Mouse (Mus musculus) neural tube, embryonic 11.5 days (tissue): Measurements from ENCODE around the gene Wasf1. TPM values are rescaled to one million over a fixed set of nuclear protein-coding genes. Genes with fewer than 3 reads are reported as not detected.

Experiments
- ATAC-seq: fragments of 200-750 bp; cut with Nextera tagmentation; 2 replicates; pipeline ENCODE4 v1.8.0; 2017; ENCODE audit warnings: moderate number of reproducible peaks, mild to moderate bottlenecking, moderate TSS enrichment, moderate library complexity; ENCODE audit not compliant: insufficient read depth, low FRiP score, low TSS enrichment
- DNase-seq: peaks from one replicate; pipeline ENCODE4 v3.0.0-alpha.2; 2015; ENCODE audit warnings: low spot score
- H3K27ac ChIP-seq: fragments of 300-500 bp; sonication (generic); 2 replicates; pipeline ENCODE4 v1.5.1; 2014; ENCODE audit warnings: low read depth, mild to moderate bottlenecking, low read length
- H3K27me3 ChIP-seq: fragments of 300-500 bp; sonication (generic); 2 replicates; pipeline ENCODE4 v1.6.1; 2014; ENCODE audit warnings: mild to moderate bottlenecking, low read length, mixed read lengths; ENCODE audit not compliant: control insufficient read depth, insufficient read depth
- H3K36me3 ChIP-seq: fragments of 300-500 bp; sonication (generic); 2 replicates; pipeline ENCODE4 v1.6.1; 2014; ENCODE audit warnings: mild to moderate bottlenecking, low read length, moderate library complexity, mixed read lengths; ENCODE audit not compliant: control insufficient read depth, insufficient read depth
- H3K4me1 ChIP-seq: fragments of 300-500 bp; sonication (generic); 2 replicates; pipeline ENCODE4 v1.6.1; 2014; ENCODE audit warnings: low read length, mixed read lengths; ENCODE audit not compliant: control insufficient read depth, insufficient read depth
- H3K4me2 ChIP-seq: fragments of 300-500 bp; sonication (generic); 2 replicates; pipeline ENCODE4 v1.6.1; 2014; ENCODE audit warnings: low read depth, mild to moderate bottlenecking, moderate library complexity
- H3K4me3 ChIP-seq: fragments of 300-500 bp; sonication (generic); 2 replicates; pipeline ENCODE4 v1.5.1; 2014; ENCODE audit warnings: low read depth, low read length
- H3K9ac ChIP-seq: fragments of 300-500 bp; sonication (generic); 2 replicates; pipeline ENCODE4 v1.6.1; 2014; ENCODE audit warnings: mild to moderate bottlenecking, low read length
- H3K9me3 ChIP-seq: fragments of 300-500 bp; sonication (generic); 2 replicates; pipeline ENCODE4 v1.6.1; 2016; ENCODE audit warnings: low read length; ENCODE audit not compliant: control insufficient read depth
- WGBS: fragments of 180-500 bp; shearing (Covaris S2); extraction: QIAGEN DNeasy Blood & Tissue Kit; methylation state at CpG from one replicate; pipeline ENCODE4 v1.1.7; 2014; 5-methylcytosine and 5-hydroxymethylcytosine counted together
- polyA plus RNA-seq: library from polyadenylated mRNA; unstranded; fragments of >200 nt; fragmentation: Nextera tagmentation; extraction: Ambion mirVana; gene quantifications from 2 replicates; pipeline ENCODE4 v1.2.1, GENCODE M21; 2014

Wasf1 gene
- polyA plus RNA-seq, 1 experiment from 2014 or later = 60.9 TPM

DNA sequence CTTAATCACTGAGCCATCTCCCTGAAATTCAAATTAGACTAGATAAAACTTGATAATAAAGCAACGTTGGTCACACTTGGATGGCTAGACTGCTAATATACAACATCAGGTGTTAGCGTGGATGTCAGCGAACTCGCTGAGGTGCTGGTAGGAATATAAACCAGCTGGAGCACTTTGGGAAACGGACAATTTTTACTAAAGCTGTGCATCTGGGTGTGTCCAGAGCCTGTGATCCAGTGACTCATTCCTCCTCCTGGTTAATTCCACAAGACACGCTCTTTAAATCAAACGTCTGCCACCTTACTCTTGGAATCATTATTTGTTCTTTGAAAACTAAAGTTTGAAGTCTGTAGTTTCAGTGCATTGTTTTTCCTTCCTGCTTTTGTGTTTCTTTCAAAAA is 23.5 kb downstream of the Wasf1 start:
- Histone ChIP-seq H3K36me3 (no peaks in the 10 kb centered on the region), H3K4me2 (no peak overlapping the region), H3K4me3 (no peak overlapping the region), H3K9me3 (no peaks in the 10 kb centered on the region), H3K27ac (no peak overlapping the region), H3K27me3 (no peaks in the 10 kb centered on the region), H3K4me1 (no peaks in the 10 kb centered on the region), H3K9ac (no peak overlapping the region)
- no peak for DNase-seq
- no peak for ATAC-seq
- 81% methylated on average over 7 of the region's 7 CpGs for WGBS

DNA sequence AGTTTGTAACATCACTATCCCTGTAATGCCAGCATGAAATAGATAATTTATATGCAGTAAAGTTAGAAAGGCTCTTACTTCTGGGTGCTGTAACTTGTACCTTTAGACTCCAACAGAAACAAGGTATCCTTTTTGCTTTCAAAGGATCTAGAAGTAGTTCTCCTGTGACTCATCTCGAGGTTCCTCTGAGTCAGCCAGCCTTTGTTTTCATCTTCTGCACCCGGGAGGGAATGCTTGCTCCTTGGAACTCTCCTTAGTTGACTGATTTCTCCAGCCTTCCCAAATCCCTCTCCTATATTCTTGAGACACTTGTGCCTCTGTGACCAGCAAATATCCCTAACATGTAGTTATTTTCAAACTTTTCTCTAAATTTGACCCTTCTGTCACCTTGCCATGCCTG is 25.3 kb downstream of the Wasf1 start:
- Histone ChIP-seq H3K9ac (no peak overlapping the region), H3K4me3 (no peak overlapping the region), H3K4me1 (no peaks in the 10 kb centered on the region), H3K36me3 (0 out of 2 replicates have a peak, but pooled peaks cover 2% of the 10 kb centered on the region), H3K27ac (no peak overlapping the region), H3K4me2 (no peak overlapping the region), H3K9me3 (no peaks in the 10 kb centered on the region), H3K27me3 (no peaks in the 10 kb centered on the region)
- ATAC-seq (no peak), DNase-seq (no peak)
- WGBS = 74% methylated on average over 2 of the region's 2 CpGs

DNA sequence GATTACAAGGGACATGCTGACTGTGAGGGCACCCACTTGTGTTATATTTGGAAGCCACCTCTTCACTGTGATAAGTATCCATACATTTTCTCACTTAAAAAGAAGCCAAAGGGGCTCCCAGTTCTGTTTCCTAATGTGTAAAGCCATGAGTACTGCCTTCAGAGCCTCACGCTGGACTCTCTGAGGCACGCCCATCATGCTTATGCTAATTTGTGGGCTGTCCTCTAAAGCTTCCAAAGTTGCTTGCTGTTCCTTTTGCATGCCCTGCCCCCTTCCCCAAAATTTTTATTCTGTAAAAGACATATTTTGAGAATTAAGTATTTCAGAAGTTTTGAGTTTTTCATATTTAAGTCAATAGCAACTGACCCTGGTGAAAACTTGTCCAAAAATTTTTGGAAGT is 27.5 kb downstream of the Wasf1 start:
- Histone ChIP-seq H3K27me3 (no peaks in the 10 kb centered on the region), H3K4me1 (no peaks in the 10 kb centered on the region), H3K9ac (no peak overlapping the region), H3K36me3 (0 out of 2 replicates have a peak, but pooled peaks cover 2% of the 10 kb centered on the region), H3K27ac (no peak overlapping the region), H3K4me3 (no peak overlapping the region), H3K4me2 (no peak overlapping the region), H3K9me3 (no peaks in the 10 kb centered on the region)
- WGBS = 58% methylated on average over 2 of the region's 2 CpGs
- ATAC-seq (no peak), DNase-seq (no peak)

DNA sequence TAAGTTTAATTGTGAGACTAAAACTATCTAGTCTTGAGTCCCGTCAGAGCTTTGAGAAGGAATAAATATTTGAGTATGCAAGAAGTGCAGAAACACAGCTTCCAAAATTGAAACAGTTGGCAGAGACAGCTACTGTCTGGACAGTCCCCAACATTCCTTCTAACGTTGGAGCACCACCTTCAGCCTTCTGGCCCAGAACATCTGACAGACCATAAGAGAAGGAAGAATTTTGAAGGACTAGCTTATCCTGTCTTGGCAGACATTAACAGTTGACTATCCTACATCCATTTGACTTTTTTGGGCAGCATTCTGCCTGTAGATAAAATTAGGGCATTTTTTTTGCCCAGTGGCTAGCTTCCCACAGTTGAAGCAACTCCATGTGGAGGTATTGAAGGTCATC is 32.0 kb downstream of the Wasf1 start:
- Histone ChIP-seq H3K27ac (no peak overlapping the region), H3K9ac (no peak overlapping the region), H3K4me2 (no peak overlapping the region), H3K36me3 (0 out of 2 replicates have a peak, but pooled peaks cover 2% of the 10 kb centered on the region), H3K4me1 (0 out of 2 replicates have a peak, but pooled peaks cover 2% of the 10 kb centered on the region), H3K9me3 (no peaks in the 10 kb centered on the region), H3K4me3 (no peak overlapping the region), H3K27me3 (no peaks in the 10 kb centered on the region)
- ATAC-seq = no peak
- 91% methylated on average over 2 of the region's 2 CpGs for WGBS
- DNase-seq = no peak

DNA sequence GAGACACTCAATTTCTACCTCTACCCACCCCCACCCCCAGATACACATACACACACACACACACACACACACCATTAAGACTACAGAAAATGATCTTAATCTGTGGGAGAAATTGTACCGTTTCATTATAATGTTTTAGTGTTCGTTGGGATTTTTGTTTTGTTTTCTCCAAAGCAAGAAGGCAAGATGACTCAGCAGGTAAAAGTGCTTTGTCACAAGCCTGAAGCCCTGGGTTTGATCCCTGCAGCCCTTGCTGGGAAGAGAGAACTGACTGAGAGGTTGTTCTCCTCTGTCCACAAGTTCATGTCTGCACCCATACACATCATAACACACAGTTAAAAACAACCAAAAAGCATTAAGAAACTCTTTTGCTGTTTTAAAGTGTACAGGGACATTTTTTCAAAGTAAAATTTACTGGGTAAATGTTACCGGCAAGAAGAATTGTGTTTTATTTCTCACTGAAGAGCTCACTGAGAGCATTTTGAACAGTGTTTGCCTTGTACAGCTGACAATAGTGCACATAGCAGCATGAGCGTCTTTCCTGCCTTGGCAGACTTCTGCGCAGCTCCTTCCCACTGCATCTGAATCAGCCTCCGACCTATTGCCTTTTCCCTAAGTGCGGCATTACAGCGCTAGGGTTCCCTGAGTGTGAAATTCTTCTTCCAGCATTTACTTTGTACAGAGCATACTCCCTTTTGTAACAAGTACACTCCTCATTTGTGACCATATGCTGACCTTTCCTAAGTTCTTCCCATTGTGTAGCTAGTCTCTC is 35.6 kb downstream of the Wasf1 start:
- H3K27me3 ChIP-seq = no peaks in the 10 kb centered on the region
- no peak for ATAC-seq
- no peak overlapping the region for H3K4me2 ChIP-seq
- no peak overlapping the region for H3K27ac ChIP-seq
- H3K9me3 ChIP-seq = no peaks in the 10 kb centered on the region
- WGBS = 89% methylated on average over 8 of the region's 8 CpGs
- no peak overlapping the region for H3K4me3 ChIP-seq
- no peaks in the 10 kb centered on the region for H3K36me3 ChIP-seq
- 0 out of 2 replicates have a peak, but pooled peaks cover 2% of the 10 kb centered on the region for H3K4me1 ChIP-seq
- no peak overlapping the region for H3K9ac ChIP-seq
- DNase-seq = no peak

DNA sequence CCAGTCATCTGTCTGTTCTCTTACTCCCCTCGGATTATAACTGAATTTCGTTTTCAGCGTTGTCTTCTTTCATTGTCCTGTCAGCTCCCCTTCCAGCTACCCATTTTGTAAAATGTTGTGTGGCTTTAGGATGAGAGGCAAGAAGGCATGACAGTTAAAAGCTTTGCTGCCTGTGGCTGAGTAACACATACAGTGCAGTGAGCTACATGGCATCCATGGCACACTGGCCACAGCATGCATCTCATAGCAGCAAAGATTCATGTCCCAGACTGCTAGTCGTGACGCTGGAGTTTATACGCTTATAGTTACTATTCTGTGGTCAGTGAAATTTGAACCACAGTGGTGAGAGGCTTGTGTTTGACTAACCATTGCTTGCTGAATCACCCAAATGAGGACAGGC is 36.2 kb downstream of the Wasf1 start:
- no peak for ATAC-seq
- no peak overlapping the region for H3K4me2 ChIP-seq
- no peak overlapping the region for H3K27ac ChIP-seq
- H3K9me3 ChIP-seq = no peaks in the 10 kb centered on the region
- H3K4me3 ChIP-seq = no peak overlapping the region
- H3K4me1 ChIP-seq = 0 out of 2 replicates have a peak, but pooled peaks cover 2% of the 10 kb centered on the region
- DNase-seq = no peak
- H3K36me3 ChIP-seq = no peaks in the 10 kb centered on the region
- no peak overlapping the region for H3K9ac ChIP-seq
- H3K27me3 ChIP-seq = no peaks in the 10 kb centered on the region
- WGBS = 92% methylated on average over 6 of the region's 6 CpGs

DNA sequence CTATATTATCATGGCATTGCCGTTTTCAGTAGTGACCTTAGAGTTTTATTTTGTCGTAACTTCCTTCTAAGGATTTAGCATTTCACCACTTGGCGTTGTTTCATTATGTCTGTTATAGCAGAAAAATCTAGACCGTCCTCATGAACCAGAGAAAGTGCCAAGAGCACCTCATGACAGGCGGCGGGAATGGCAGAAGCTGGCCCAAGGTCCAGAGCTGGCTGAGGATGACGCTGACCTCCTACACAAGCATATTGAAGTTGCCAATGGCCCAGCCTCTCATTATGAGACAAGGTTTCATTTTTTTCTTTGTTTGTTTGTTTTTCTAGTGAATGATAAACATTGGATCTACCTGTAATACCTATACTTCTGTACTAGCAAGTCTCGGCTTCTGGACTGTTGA is 49.7 kb downstream of the Wasf1 start:
- Histone ChIP-seq H3K9ac (no peak overlapping the region), H3K4me3 (no peak overlapping the region), H3K27ac (no peak overlapping the region), H3K4me1 (no peaks in the 10 kb centered on the region), H3K36me3 (peaks cover 5% of the 10 kb centered on the region), H3K9me3 (no peaks in the 10 kb centered on the region), H3K4me2 (no peak overlapping the region), H3K27me3 (no peaks in the 10 kb centered on the region)
- ATAC-seq (no peak), DNase-seq (no peak)
- 95% methylated on average over 8 of the region's 8 CpGs for WGBS

DNA sequence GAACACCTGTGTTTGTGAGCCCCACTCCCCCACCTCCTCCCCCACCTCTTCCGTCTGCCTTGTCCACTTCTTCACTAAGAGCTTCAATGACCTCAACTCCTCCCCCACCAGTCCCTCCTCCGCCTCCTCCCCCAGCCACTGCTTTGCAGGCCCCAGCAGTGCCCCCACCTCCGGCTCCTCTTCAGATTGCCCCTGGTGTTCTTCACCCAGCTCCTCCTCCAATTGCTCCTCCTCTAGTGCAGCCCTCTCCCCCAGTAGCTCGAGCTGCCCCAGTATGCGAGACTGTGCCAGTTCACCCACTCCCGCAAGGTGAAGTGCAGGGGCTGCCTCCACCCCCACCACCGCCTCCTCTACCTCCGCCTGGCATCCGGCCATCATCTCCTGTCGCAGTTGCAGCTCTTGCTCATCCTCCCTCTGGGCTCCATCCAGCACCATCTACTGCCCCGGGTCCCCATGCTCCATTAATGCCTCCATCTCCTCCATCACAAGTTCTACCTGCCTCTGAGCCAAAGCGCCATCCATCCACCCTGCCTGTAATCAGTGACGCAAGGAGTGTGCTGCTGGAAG is 53.0 kb downstream of the Wasf1 start:
- Histone ChIP-seq H3K9ac (no peak overlapping the region), H3K36me3 (peaks cover 5% of the 10 kb centered on the region), H3K27me3 (no peaks in the 10 kb centered on the region), H3K4me1 (no peaks in the 10 kb centered on the region), H3K4me2 (no peak overlapping the region), H3K9me3 (no peaks in the 10 kb centered on the region), H3K27ac (no peak overlapping the region), H3K4me3 (no peak overlapping the region)
- no peak for DNase-seq
- 80% methylated on average over 13 of the region's 13 CpGs for WGBS
- no peak for ATAC-seq

DNA sequence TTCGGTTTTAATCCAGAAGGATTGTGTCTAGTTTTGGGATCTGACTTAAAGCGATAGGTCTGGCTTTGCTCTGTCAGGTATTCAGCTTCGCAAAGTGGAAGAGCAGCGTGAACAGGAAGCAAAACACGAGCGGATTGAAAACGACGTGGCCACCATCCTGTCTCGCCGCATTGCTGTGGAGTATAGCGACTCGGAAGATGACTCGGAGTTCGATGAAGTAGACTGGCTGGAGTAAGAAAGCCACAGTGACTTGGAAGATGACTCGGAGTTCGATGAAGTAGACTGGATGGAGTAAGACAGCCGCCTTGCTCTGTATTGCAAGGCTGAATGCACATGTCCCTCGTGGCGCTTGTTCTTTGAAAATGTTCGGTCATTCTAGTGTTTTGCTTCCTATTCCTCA is 54.3 kb downstream of the Wasf1 start:
- peaks cover 5% of the 10 kb centered on the region for H3K36me3 ChIP-seq
- WGBS = 96% methylated on average over 20 of the region's 20 CpGs
- no peak for ATAC-seq

More for the DNA sequence above, 54.3 kb downstream of the Wasf1 start:
- H3K27me3 ChIP-seq = no peaks in the 10 kb centered on the region
- DNase-seq = no peak
- no peak overlapping the region for H3K4me3 ChIP-seq
- H3K4me2 ChIP-seq = no peak overlapping the region
- H3K27ac ChIP-seq = no peak overlapping the region
- no peaks in the 10 kb centered on the region for H3K9me3 ChIP-seq
- H3K4me1 ChIP-seq = no peaks in the 10 kb centered on the region
- no peak overlapping the region for H3K9ac ChIP-seq
